Mouse (Mus musculus) liver, postnatal 0 days (tissue): ENCODE results near the gene Mtmr3. TPM values are rescaled to one million over a fixed set of nuclear protein-coding genes. Genes with fewer than 3 reads are reported as not detected.
A peak's percentile ranks its signal among the peaks of the same experiment; 100 is the strongest.
"Not testable (repeated sequence)": the region's sequence is repeated elsewhere in the genome, so short reads cannot be mapped to it uniquely, and the experiment has no call there.

Source experiments
- ATAC-seq: fragments of 200-750 bp; cut with Nextera tagmentation; 2 replicates; pipeline ENCODE4 v1.8.0; 2017; ENCODE audit warnings: mild to moderate bottlenecking, moderate library complexity
- DNase-seq: peaks from one replicate; pipeline ENCODE4 v3.0.0-alpha.2; 2016
- H3K27ac ChIP-seq: fragments of 300-500 bp; sonication (generic); 2 replicates; pipeline ENCODE4 v1.5.1; 2014; ENCODE audit warnings: antibody characterized with exemption, moderate library complexity, mild to moderate bottlenecking, low read depth
- H3K27me3 ChIP-seq: fragments of 300-500 bp; sonication (generic); 2 replicates; pipeline ENCODE4 v1.6.1; 2014; ENCODE audit warnings: low read length, control low read depth, mixed read lengths; ENCODE audit not compliant: insufficient read depth
- H3K36me3 ChIP-seq: fragments of 300-500 bp; sonication (generic); replicated peaks from 2 replicates; pipeline ENCODE4 v1.6.1; 2014; ENCODE audit warnings: mild to moderate bottlenecking, control low read depth, low read length, moderate library complexity, mixed read lengths; ENCODE audit not compliant: insufficient read depth
- H3K4me1 ChIP-seq: fragments of 300-500 bp; sonication (generic); 2 replicates; pipeline ENCODE4 v1.6.1; 2014; ENCODE audit warnings: antibody characterized with exemption, mild to moderate bottlenecking, control low read depth; ENCODE audit not compliant: insufficient read depth
- H3K4me2 ChIP-seq: fragments of 300-500 bp; sonication (generic); 2 replicates; pipeline ENCODE4 v1.6.1; 2014; ENCODE audit warnings: low read depth, mild to moderate bottlenecking, low read length, moderate library complexity, mixed read lengths
- H3K4me3 ChIP-seq: fragments of 300-500 bp; sonication (generic); 2 replicates; pipeline ENCODE4 v1.5.1; 2014; ENCODE audit warnings: low read depth, low read length
- H3K9ac ChIP-seq: fragments of 300-500 bp; sonication (generic); replicated peaks from 2 replicates; pipeline ENCODE4 v1.6.1; 2014; ENCODE audit warnings: mild to moderate bottlenecking, moderate library complexity
- H3K9me3 ChIP-seq: fragments of 300-500 bp; sonication (generic); 2 replicates; pipeline ENCODE4 v1.6.1; 2016; ENCODE audit warnings: mild to moderate bottlenecking, control low read depth, low read length, mixed read lengths
- CTCF ChIP-seq: sonication (generic); IDR thresholded peaks from 2 replicates; pipeline ENCODE4 v1.5.1; 2016; ENCODE audit warnings: antibody characterized with exemption, low read depth
- EP300 ChIP-seq: IDR thresholded peaks from 2 replicates; pipeline ENCODE4 v1.6.1; 2016; ENCODE audit warnings: antibody characterized with exemption, low read depth, mild to moderate bottlenecking
- WGBS: fragments of 180-500 bp; shearing (Covaris S2); extraction: QIAGEN DNeasy Blood & Tissue Kit; methylation state at CpG from one replicate; pipeline ENCODE4 v1.1.7; 2014; ENCODE audit not compliant: insufficient replicate concordance; 5-methylcytosine and 5-hydroxymethylcytosine counted together
- polyA plus RNA-seq: library from polyadenylated mRNA; unstranded; fragments of >200 nt; fragmentation: Nextera tagmentation; extraction: Ambion mirVana; gene quantifications from 2 replicates; pipeline ENCODE4 v1.2.1, GENCODE M21; 2015

Gene Mtmr3
- polyA plus RNA-seq, 1 experiment from 2014 or later, result 11.2 TPM

- H3K9ac ChIP-seq, result peak overlapping the region; percentile 97
- no peaks in the 10 kb centered on the region for H3K9me3 ChIP-seq
- WGBS, result under 1% methylated on average over 45 of the region's 45 CpGs
- no peaks in the 10 kb centered on the region for H3K27me3 ChIP-seq
- peak overlapping the region; percentile 98 for H3K4me3 ChIP-seq
- 0 out of 2 replicates have a peak, but pooled peaks cover 2% of the 10 kb centered on the region for H3K36me3 ChIP-seq
- DNase-seq (no peak), ATAC-seq (peak; percentile 82)
- peaks cover 30% of the 10 kb centered on the region for H3K4me1 ChIP-seq
- TF ChIP-seq EP300 (no peak), CTCF (peak; percentile 42)
- H3K4me2 ChIP-seq, result peak overlapping the region; percentile 62
- peak overlapping the region; percentile 97 for H3K27ac ChIP-seq
These were observed 635 bp downstream of the Mtmr3 start for GRCm38 (mm10) chr11:4593849-4594607.

GRCm38 (mm10) chr11:4593491-4593848 is 1.2 kb downstream of the Mtmr3 start:
- no peaks in the 10 kb centered on the region for H3K9me3 ChIP-seq
- peak overlapping the region; percentile 62 for H3K4me2 ChIP-seq
- peaks cover 30% of the 10 kb centered on the region for H3K4me1 ChIP-seq
- peak overlapping the region; percentile 98 for H3K4me3 ChIP-seq
- no peaks in the 10 kb centered on the region for H3K27me3 ChIP-seq
- no peak for DNase-seq
- peaks cover 6% of the 10 kb centered on the region; the same call in 1 of the 2 replicates for H3K36me3 ChIP-seq
- WGBS, result 11% methylated on average over 5 of the region's 5 CpGs
- peak overlapping the region; percentile 97 for H3K9ac ChIP-seq
- no peak for TF ChIP-seq EP300
- no peak for TF ChIP-seq CTCF
- no peak for ATAC-seq
- H3K27ac ChIP-seq, result peak overlapping the region; percentile 97

- H3K9me3 ChIP-seq, result no peaks in the 10 kb centered on the region
- no peaks in the 10 kb centered on the region for H3K27me3 ChIP-seq
- H3K4me2 ChIP-seq, result peak overlapping the region; percentile 62
- no peak for ATAC-seq
- peaks cover 12% of the 10 kb centered on the region; the same call in 1 of the 2 replicates for H3K36me3 ChIP-seq
- DNase-seq, result no peak
- peak overlapping the region; percentile 98 for H3K4me3 ChIP-seq
- no peak overlapping the region for H3K9ac ChIP-seq
- 0 out of 2 replicates have a peak, but pooled peaks have one; percentile 24 for TF ChIP-seq EP300
- no peak for TF ChIP-seq CTCF
- 57% methylated on average over 4 of the region's 4 CpGs for WGBS
- H3K4me1 ChIP-seq, result peaks cover 28% of the 10 kb centered on the region
- H3K27ac ChIP-seq, result no peak overlapping the region
These were observed 2.9 kb downstream of the Mtmr3 start for GRCm38 (mm10) chr11:4591811-4592210.

GRCm38 (mm10) chr11:4578682-4579081 is 16.0 kb downstream of the Mtmr3 start:
- TF ChIP-seq EP300 (no peak), CTCF (no peak)
- H3K9ac ChIP-seq, result no peak overlapping the region
- H3K9me3 ChIP-seq, result no peaks in the 10 kb centered on the region
- no peaks in the 10 kb centered on the region for H3K27me3 ChIP-seq
- DNase-seq (peak; percentile 58), ATAC-seq (no peak)
- H3K36me3 ChIP-seq, result peaks cover 3% of the 10 kb centered on the region; the same call in 1 of the 2 replicates
- no peak overlapping the region for H3K4me2 ChIP-seq
- peaks cover 14% of the 10 kb centered on the region for H3K4me1 ChIP-seq
- H3K27ac ChIP-seq, result no peak overlapping the region
- H3K4me3 ChIP-seq, result no peak overlapping the region
- WGBS, result 51% methylated on average over 2 of the region's 2 CpGs

GRCm38 (mm10) chr11:4577079-4577478 is 17.6 kb downstream of the Mtmr3 start:
- WGBS, result 55% methylated on average over 2 of the region's 2 CpGs
- ATAC-seq (peak; percentile 50), DNase-seq (no peak)
- Histone ChIP-seq H3K9ac (0 out of 2 replicates have a peak overlapping the region, but pooled peaks have one; percentile 8), H3K27me3 (no peaks in the 10 kb centered on the region), H3K4me3 (no peak overlapping the region), H3K27ac (peak overlapping the region; percentile 64), H3K4me2 (peak overlapping the region; percentile 37), H3K36me3 (peaks cover 3% of the 10 kb centered on the region; the same call in 1 of the 2 replicates), H3K9me3 (no peaks in the 10 kb centered on the region), H3K4me1 (peaks cover 14% of the 10 kb centered on the region)
- no peak for TF ChIP-seq EP300
- no peak for TF ChIP-seq CTCF

- H3K9ac ChIP-seq, result not testable (repeated sequence)
These were observed 18.5 kb downstream of the Mtmr3 start for GRCm38 (mm10) chr11:4576090-4576732.

More at GRCm38 (mm10) chr11:4576090-4576732, 18.5 kb downstream of the Mtmr3 start:
- peaks cover 14% of the 10 kb centered on the region for H3K4me1 ChIP-seq
- WGBS, result 53% methylated on average over 2 of the region's 2 CpGs
- not testable (repeated sequence) for H3K27me3 ChIP-seq, H3K9me3 ChIP-seq, H3K4me3 ChIP-seq, H3K36me3 ChIP-seq
- ATAC-seq (peak; percentile 90), DNase-seq (peak; percentile 35)
- TF ChIP-seq EP300, result peak; percentile 76
- H3K4me2 ChIP-seq, result 0 out of 2 replicates have a peak overlapping the region, but pooled peaks have one; percentile 37
- H3K27ac ChIP-seq, result peak overlapping the region; percentile 64
